Mouse (Mus musculus) brain, embryonic 18.5 days (tissue): ENCODE data around the gene Tox2.

Experiments
- DNase-seq: peaks from one replicate; pipeline ENCODE4 v3.0.0-alpha.2; 2012; ENCODE audit warnings: low read depth, low spot score

Gene Tox2

GRCm38 (mm10) chr2:163317281-163317680 lies 114.4 kb downstream of the Tox2 start:
- no peak for DNase-seq

- DNase-seq: no peak
These were observed 115.9 kb downstream of the Tox2 start for GRCm38 (mm10) chr2:163318777-163319176.

GRCm38 (mm10) chr2:163323163-163323562 lies 120.2 kb downstream of the Tox2 start:
- DNase-seq: no peak

GRCm38 (mm10) chr2:163330742-163331141 lies 127.8 kb downstream of the Tox2 start:
- peak; percentile 56 for DNase-seq

DNA sequence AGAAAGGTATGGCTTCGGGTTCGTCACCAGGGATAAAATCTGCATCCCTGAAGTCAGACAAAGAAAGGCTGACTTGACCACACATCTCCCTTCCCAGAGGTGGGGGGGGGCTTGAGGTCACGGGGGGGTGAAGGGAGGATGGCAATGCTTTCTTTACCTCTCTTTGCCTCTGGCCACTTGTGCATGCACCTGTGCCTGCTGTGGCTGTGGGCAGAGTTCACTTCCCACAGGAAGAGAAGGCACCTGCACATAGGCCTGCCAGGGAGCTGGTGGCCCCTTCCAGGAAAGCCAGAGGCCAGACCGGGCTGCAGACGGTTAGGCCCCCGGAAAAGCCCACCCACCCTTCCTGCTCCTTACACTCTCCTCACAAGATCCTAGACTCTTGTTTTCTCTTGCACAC lies 128.5 kb downstream of the Tox2 start:
- DNase-seq: no peak

DNA sequence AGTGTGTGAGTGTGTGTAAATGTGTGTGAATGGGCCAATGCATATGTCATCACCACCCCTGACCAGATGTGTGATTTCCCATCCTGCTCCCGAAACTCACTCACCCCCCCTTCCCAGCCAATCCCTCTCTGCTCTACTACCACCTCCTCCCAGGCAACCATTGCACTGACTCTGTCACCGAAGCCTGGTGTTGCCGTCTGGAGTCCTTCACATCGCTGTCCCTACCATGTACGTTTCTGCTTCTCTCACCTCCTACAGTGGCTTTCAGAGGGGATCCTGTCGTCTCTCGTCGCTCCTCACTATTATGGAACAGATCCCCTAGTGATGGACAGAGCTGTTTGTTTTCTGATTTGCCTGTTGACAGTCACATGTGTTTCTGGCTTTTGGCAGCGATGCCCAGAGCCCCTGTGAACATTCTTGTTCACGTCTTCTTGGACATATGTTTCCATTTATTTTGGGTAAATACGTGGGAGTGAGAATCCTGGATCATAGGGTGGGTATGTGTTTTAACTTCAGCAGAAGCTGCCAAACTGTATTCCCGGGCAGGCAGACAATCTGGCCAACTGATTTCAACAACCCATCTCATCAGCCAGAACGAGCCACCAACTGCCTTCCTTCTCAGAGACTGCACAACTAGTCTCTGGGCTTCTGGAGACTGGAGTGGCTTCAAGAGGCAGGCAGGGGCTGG lies 129.6 kb downstream of the Tox2 start:
- peak; percentile 66 for DNase-seq

- DNase-seq: peak; percentile 49
These were observed 137.3 kb downstream of the Tox2 start for GRCm38 (mm10) chr2:163340263-163340662.

DNA sequence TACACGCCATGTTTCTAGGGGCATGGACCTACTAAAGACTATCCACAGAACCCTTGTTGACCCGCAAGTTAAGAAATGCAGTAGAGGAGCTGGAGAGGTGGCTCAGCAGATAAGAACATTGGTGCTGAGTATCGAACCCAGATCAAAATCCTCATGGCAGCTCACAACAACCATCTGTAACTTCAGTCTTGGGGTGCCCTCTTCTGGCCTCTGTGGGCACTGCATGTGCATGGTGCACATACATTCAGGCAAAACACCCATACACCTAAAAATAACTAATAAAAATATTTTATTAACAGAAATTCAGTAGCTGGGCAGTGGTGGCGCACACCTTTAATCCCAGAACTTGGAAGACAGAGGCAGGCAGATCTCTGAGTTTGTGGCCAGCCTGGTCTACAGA lies 140.7 kb downstream of the Tox2 start:
- no peak for DNase-seq

GRCm38 (mm10) chr2:163344976-163345660 lies 142.2 kb downstream of the Tox2 start:
- DNase-seq: no peak

DNA sequence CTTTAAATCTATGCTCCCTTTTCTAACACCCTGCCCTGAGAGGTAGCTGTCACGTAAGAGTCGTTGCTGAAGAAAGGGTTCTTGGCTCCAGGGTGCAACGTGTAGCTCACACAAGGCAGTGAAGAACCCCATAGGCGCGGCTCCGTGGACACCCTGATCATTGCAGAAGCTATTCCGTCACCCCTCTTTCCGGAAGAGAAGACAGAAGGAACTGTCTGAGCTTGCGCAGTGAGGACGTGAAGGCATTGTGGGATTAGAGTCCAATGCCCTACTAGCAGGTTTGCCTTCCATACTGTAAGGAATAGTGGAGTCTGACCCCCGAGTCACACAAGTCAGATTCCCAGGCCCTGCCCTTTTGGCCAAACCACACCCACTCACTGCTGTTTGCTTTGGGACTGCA lies 143.6 kb downstream of the Tox2 start:
- no peak for DNase-seq

DNA sequence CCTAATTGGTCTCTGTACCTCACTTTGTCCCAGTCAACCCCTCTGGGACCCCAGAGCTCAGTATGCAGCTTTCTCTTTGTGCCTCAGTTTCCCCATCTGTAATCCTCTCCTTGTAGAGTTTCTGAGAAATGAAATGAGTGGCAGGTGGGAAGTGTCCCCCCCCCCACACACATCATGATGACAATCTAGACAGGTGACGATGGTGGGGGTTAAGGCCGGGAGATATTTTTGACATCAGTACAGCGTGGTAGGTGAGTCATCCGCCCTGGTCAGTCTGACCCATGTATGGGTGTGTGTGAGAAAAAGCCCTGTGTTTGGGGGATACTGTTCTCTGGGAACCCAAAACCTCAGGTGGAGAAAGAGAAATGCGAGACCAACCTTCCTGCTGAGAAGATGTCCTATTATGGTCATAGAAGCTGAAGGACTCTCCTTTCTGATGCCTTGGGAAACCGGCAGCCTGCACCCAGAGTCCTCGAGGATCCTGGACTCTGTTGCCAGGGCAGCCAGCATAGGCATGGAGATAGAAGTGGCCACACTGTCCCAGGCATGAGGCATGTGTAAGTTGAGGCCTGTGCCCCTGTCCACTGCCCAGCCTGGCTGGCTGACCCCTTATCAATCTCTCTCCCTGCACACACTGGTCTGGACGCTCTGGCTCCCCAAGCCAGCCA lies 144.7 kb downstream of the Tox2 start:
- DNase-seq: no peak

- DNase-seq: no peak
These were observed 145.8 kb downstream of the Tox2 start for GRCm38 (mm10) chr2:163348677-163349076.

GRCm38 (mm10) chr2:163349411-163349810 lies 146.5 kb downstream of the Tox2 start:
- DNase-seq: peak; percentile 39

GRCm38 (mm10) chr2:163350443-163350842 lies 147.5 kb downstream of the Tox2 start:
- DNase-seq: no peak

DNA sequence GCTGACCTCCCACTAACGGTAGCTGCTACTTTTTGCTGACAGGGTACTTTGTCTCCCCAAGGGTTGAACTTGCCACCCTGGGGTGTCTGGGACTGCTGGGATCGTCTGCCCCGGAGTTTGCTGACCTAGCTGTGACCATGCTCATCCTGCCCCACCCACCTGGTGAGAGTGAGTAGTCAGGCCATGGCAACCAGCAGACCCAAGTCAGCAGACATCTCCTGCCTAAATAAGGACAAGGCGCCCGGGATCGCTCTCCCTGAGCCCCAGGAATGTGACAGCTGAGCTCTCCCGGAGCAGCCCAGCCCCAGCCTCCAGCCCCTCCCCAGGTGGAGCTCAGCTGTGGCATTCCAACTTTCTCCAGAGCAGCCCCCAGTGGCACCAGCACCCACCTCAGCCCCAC lies 150.8 kb downstream of the Tox2 start:
- no peak for DNase-seq

DNA sequence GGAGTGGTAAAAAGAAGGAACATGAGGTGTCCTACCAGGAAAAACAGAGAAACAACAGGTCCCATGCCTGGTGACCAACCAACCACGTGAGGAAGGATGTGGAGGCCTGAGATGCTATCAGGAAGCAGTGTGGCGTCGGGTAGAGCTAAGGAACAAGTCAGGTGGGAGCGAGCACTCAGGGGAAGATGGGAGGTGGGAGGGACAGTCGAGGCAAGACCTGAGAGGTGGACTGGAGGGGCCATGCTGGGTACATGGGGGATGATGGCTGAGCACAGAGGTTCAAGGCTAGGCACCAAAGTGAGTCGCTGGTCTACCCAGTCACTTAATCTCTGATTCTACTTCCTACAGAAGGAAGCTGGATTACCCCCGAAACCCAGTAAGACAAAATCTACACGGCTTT lies 152.7 kb downstream of the Tox2 start:
- no peak for DNase-seq

- DNase-seq: no peak
These were observed 153.4 kb downstream of the Tox2 start for GRCm38 (mm10) chr2:163356113-163356840.

- DNase-seq: no peak
These were observed 155.7 kb downstream of the Tox2 start for GRCm38 (mm10) chr2:163358662-163359061.

DNA sequence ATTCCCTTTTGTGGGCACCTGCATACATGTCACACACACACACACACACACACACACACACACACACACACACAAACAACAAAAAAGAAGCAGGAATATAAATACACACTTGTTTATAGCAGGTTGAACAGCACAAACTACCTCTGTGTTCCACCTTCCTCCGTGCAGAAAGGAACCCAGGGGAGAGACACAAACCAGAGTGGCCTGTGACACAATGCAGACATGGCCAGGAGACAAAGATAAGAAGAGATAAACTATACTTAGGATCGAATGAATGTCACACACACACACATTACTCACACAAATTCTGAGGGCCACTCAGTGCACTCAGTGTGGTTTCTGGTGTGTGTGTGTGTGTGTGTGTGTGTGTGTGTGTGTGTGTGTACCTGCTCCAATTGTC lies 156.3 kb downstream of the Tox2 start:
- DNase-seq: no peak

DNA sequence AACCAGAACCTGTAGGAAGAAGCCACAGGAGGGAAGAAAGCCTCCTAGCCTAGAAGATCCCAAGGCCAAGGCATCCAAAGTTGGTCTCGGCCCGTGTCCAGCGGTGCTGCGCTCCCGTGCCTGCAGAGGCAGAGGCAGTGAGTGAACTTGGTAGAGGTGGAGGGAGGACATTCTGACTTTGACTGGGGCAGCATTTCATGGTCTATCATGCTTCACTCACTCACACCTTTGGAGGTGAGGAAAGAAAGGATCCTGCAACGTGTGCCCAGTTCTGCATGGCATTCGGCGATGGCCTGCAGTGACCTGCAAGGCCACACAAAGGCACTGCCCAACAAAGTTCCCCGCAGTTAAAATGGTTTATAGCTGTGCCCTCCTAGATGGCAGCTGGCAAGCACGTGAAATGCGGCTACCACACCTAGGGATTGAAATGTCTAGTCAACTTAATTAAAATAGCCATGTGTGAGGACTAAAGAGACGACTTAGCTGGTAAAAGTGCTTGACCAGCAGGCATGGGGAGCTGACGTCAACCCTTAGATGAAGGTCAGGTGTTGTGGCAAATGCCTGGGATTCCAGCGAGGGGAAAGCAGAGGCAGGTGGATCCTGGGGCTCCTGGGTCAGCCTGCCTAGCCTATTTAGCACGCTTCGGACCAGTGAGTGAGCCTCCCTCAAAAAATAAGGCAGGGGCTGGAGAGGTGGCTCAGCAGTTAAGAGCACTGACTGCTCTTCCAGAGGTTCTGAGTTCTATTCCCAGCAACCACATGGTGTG lies 158.1 kb downstream of the Tox2 start:
- no peak for DNase-seq
